Mouse (Mus musculus): ENCODE measurements around the gene Kin. TPM values are rescaled to one million over a fixed set of nuclear protein-coding genes. Genes with fewer than 3 reads are reported as not detected.

Gene Kin
- polyA plus RNA-seq, 1 experiment = 2.7 TPM

GRCm38 (mm10) chr2:10081453-10082080 is 1.2 kb downstream of the Kin start:
- H3K27ac ChIP-seq (ENCODE audit: insufficient read depth, low read length) = no peak overlapping the region
- no peak overlapping the region for H3K4me3 ChIP-seq (ENCODE audit: extremely low read depth, insufficient read depth, insufficient read length)
- H3K36me3 ChIP-seq (ENCODE audit: control insufficient read depth, insufficient read depth, low read length) = 0 out of 2 replicates have a peak, but pooled peaks cover 2% of the 10 kb centered on the region
- H3K27me3 ChIP-seq (ENCODE audit: control insufficient read depth, insufficient read depth, low read length) = no peaks in the 10 kb centered on the region
- 91% methylated on average over 5 of the region's 5 CpGs for WGBS
- TF ChIP-seq CTCF (IDR thresholded peaks at IDR 0.05; ENCODE audit: extremely low read depth, insufficient read depth, insufficient read length, insufficient replicate concordance) (no peak), POLR2A (IDR thresholded peaks at IDR 0.05; ENCODE audit: low read depth, low read length) (no peak)
- H3K4me1 ChIP-seq (ENCODE audit: control insufficient read depth, insufficient read depth, insufficient read length) = peaks cover 6% of the 10 kb centered on the region
- no peak for DNase-seq (ENCODE audit: low read depth in 1 of 2, low spot score in 2 of 2)

GRCm38 (mm10) chr2:10082737-10083136 is 2.3 kb downstream of the Kin start:
- Histone ChIP-seq H3K27ac (ENCODE audit: insufficient read depth, low read length) (no peak overlapping the region), H3K36me3 (ENCODE audit: control insufficient read depth, insufficient read depth, low read length) (peaks cover 4% of the 10 kb centered on the region; the same call in 1 of the 2 replicates), H3K4me3 (ENCODE audit: extremely low read depth, insufficient read depth, insufficient read length) (no peak overlapping the region), H3K4me1 (ENCODE audit: control insufficient read depth, insufficient read depth, insufficient read length) (peaks cover 6% of the 10 kb centered on the region), H3K27me3 (ENCODE audit: control insufficient read depth, insufficient read depth, low read length) (no peaks in the 10 kb centered on the region)
- no peak for DNase-seq (ENCODE audit: low read depth in 1 of 2, low spot score in 2 of 2)
- WGBS = 19% methylated on average over 1 of the region's 1 CpGs
- TF ChIP-seq POLR2A (IDR thresholded peaks at IDR 0.05; ENCODE audit: low read depth, low read length) (no peak), CTCF (IDR thresholded peaks at IDR 0.05; ENCODE audit: extremely low read depth, insufficient read depth, insufficient read length, insufficient replicate concordance) (no peak)

GRCm38 (mm10) chr2:10087256-10087850 is 7.0 kb downstream of the Kin start:
- no peak overlapping the region for H3K27ac ChIP-seq (ENCODE audit: insufficient read depth, low read length)
- TF ChIP-seq POLR2A (IDR thresholded peaks at IDR 0.05; ENCODE audit: low read depth, low read length) (no peak), CTCF (IDR thresholded peaks at IDR 0.05; ENCODE audit: extremely low read depth, insufficient read depth, insufficient read length, insufficient replicate concordance) (no peak)
- H3K36me3 ChIP-seq (ENCODE audit: control insufficient read depth, insufficient read depth, low read length) = peaks cover 24% of the 10 kb centered on the region
- no peak overlapping the region for H3K4me3 ChIP-seq (ENCODE audit: extremely low read depth, insufficient read depth, insufficient read length)
- 90% methylated on average over 8 of the region's 8 CpGs for WGBS
- H3K4me1 ChIP-seq (ENCODE audit: control insufficient read depth, insufficient read depth, insufficient read length) = peaks cover 4% of the 10 kb centered on the region; the same call in 1 of the 2 replicates
- DNase-seq (ENCODE audit: low read depth in 1 of 2, low spot score in 2 of 2) = no peak
- no peaks in the 10 kb centered on the region for H3K27me3 ChIP-seq (ENCODE audit: control insufficient read depth, insufficient read depth, low read length)

GRCm38 (mm10) chr2:10094327-10095100 is 14.1 kb downstream of the Kin start:
- TF ChIP-seq POLR2A (IDR thresholded peaks at IDR 0.05; ENCODE audit: low read depth, low read length) = no peak
- no peak for TF ChIP-seq CTCF (IDR thresholded peaks at IDR 0.05; ENCODE audit: extremely low read depth, insufficient read depth, insufficient read length, insufficient replicate concordance)
- peaks cover 21% of the 10 kb centered on the region for H3K36me3 ChIP-seq (ENCODE audit: control insufficient read depth, insufficient read depth, low read length)
- no peaks in the 10 kb centered on the region for H3K27me3 ChIP-seq (ENCODE audit: control insufficient read depth, insufficient read depth, low read length)
- WGBS = 95% methylated on average over 14 of the region's 14 CpGs
- no peak for DNase-seq (ENCODE audit: low read depth in 1 of 2, low spot score in 2 of 2)
- no peak overlapping the region for H3K4me3 ChIP-seq (ENCODE audit: extremely low read depth, insufficient read depth, insufficient read length)
- H3K4me1 ChIP-seq (ENCODE audit: control insufficient read depth, insufficient read depth, insufficient read length) = no peaks in the 10 kb centered on the region
- H3K27ac ChIP-seq (ENCODE audit: insufficient read depth, low read length) = no peak overlapping the region

GRCm38 (mm10) chr2:10098598-10099215 is 18.3 kb downstream of the Kin start:
- Histone ChIP-seq H3K4me1 (ENCODE audit: control insufficient read depth, insufficient read depth, insufficient read length) (no peaks in the 10 kb centered on the region), H3K27me3 (ENCODE audit: control insufficient read depth, insufficient read depth, low read length) (no peaks in the 10 kb centered on the region), H3K27ac (ENCODE audit: insufficient read depth, low read length) (no peak overlapping the region), H3K36me3 (ENCODE audit: control insufficient read depth, insufficient read depth, low read length) (no peaks in the 10 kb centered on the region), H3K4me3 (ENCODE audit: extremely low read depth, insufficient read depth, insufficient read length) (no peak overlapping the region)
- DNase-seq (ENCODE audit: low read depth in 1 of 2, low spot score in 2 of 2) = no peak
- 47% methylated on average over 9 of the region's 9 CpGs for WGBS
- TF ChIP-seq CTCF (IDR thresholded peaks at IDR 0.05; ENCODE audit: extremely low read depth, insufficient read depth, insufficient read length, insufficient replicate concordance) (no peak; the same call in 1 of the 2 replicates), POLR2A (IDR thresholded peaks at IDR 0.05; ENCODE audit: low read depth, low read length) (no peak)

GRCm38 (mm10) chr2:10100471-10100870 is 20.1 kb downstream of the Kin start:
- Histone ChIP-seq H3K4me1 (ENCODE audit: control insufficient read depth, insufficient read depth, insufficient read length) (no peaks in the 10 kb centered on the region), H3K27ac (ENCODE audit: insufficient read depth, low read length) (no peak overlapping the region), H3K27me3 (ENCODE audit: control insufficient read depth, insufficient read depth, low read length) (no peaks in the 10 kb centered on the region), H3K4me3 (ENCODE audit: extremely low read depth, insufficient read depth, insufficient read length) (no peak overlapping the region), H3K36me3 (ENCODE audit: control insufficient read depth, insufficient read depth, low read length) (no peaks in the 10 kb centered on the region)
- TF ChIP-seq POLR2A (IDR thresholded peaks at IDR 0.05; ENCODE audit: low read depth, low read length) (no peak), CTCF (IDR thresholded peaks at IDR 0.05; ENCODE audit: extremely low read depth, insufficient read depth, insufficient read length, insufficient replicate concordance) (no peak)
- DNase-seq (ENCODE audit: low read depth in 1 of 2, low spot score in 2 of 2) = no peak
- WGBS = 85% methylated on average over 2 of the region's 2 CpGs

Measured in spleen, adult 2 months (tissue).